Mouse (Mus musculus) neural tube, embryonic 15.5 days (tissue): Measurements from ENCODE around the gene Cux1. TPM values are rescaled to one million over a fixed set of nuclear protein-coding genes. Genes with fewer than 3 reads are reported as not detected.

Experiments used
- ATAC-seq: fragments of 200-750 bp; cut with Nextera tagmentation; 2 replicates; pipeline ENCODE4 v1.8.0; 2017; ENCODE audit warnings: mild to moderate bottlenecking, moderate TSS enrichment, moderate library complexity; ENCODE audit not compliant: low FRiP score
- H3K27ac ChIP-seq: fragments of 300-500 bp; sonication (generic); replicated peaks from 2 replicates; pipeline ENCODE4 v1.5.1; 2015; ENCODE audit warnings: mild to moderate bottlenecking, inconsistent platforms
- H3K27me3 ChIP-seq: fragments of 300-500 bp; sonication (generic); replicated peaks from 2 replicates; pipeline ENCODE4 v1.6.1; 2015; ENCODE audit warnings: inconsistent platforms
- H3K36me3 ChIP-seq: fragments of 300-500 bp; sonication (generic); 2 replicates; pipeline ENCODE4 v1.6.1; 2015; ENCODE audit warnings: inconsistent platforms
- H3K4me1 ChIP-seq: fragments of 300-500 bp; sonication (generic); 2 replicates; pipeline ENCODE4 v1.6.1; 2015; ENCODE audit warnings: inconsistent platforms
- H3K4me2 ChIP-seq: fragments of 300-500 bp; sonication (generic); 2 replicates; pipeline ENCODE4 v1.6.1; 2015; ENCODE audit warnings: inconsistent platforms, mild to moderate bottlenecking, moderate library complexity
- H3K4me3 ChIP-seq: fragments of 300-500 bp; sonication (generic); replicated peaks from 2 replicates; pipeline ENCODE4 v1.5.1; 2015; ENCODE audit warnings: mild to moderate bottlenecking, inconsistent platforms
- H3K9ac ChIP-seq: fragments of 300-500 bp; sonication (generic); replicated peaks from 2 replicates; pipeline ENCODE4 v1.6.1; 2015; ENCODE audit warnings: mild to moderate bottlenecking, inconsistent platforms
- H3K9me3 ChIP-seq: fragments of 300-500 bp; sonication (generic); replicated peaks from 2 replicates; pipeline ENCODE4 v1.6.1; 2016; ENCODE audit warnings: inconsistent platforms
- WGBS: fragments of 180-500 bp; shearing (Covaris S2); methylation state at CpG from one replicate; pipeline ENCODE4 v1.1.7; 2015; ENCODE audit warnings: mixed read lengths; 5-methylcytosine and 5-hydroxymethylcytosine counted together
- polyA plus RNA-seq: library from polyadenylated mRNA; unstranded; fragments of >200 nt; fragmentation: Nextera tagmentation; extraction: Ambion mirVana; gene quantifications from 2 replicates; pipeline ENCODE4 v1.2.1, GENCODE M21; 2015

Gene Cux1
- polyA plus RNA-seq, 1 experiment from 2014 or later = 87.8 TPM

DNA sequence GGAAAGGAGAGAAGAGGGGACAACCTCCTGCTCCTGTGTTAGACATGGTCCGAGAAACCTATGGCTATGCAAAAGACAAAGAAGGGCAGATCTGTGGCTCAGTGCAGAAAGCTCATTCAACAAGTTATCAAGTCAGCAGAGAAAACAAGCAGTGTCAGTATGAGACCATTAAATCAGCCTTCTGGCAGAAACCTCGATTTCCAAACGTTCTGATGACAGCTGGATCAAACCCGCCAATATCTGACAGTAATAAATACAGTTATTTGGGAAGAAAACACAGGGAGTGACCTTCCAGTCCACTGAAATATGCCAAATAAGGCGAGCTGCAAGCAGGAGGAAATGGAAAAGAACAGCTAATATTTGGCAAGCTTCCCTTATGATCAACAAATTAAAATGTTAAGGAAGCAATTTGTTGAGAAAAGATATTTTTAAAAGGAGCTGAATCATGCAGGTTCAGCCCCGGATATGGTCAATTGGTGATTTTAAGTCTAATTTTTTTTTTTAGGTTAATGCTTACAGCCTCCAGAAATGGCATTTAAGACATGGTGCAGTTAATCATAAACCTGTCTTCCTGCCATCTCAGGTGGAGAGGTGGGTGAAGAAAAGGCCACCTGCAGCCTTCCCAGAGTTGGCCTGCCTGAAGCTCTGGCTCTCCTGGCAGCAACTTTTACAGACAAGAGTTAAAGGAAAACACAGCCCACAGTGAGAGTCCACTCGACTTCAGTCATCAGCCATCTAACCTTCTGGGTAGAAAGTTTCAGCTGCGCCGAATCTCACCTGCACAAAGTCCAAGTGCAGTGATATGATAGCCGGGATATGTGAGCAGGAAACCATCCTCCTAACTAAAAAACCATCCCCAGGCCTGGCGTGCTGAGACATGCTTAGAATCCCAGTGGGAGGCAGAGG is 33.7 kb downstream of the Cux1 start:
- no peak for ATAC-seq
- H3K4me2 ChIP-seq = no peak overlapping the region
- no peak overlapping the region for H3K27ac ChIP-seq
- peaks cover 14% of the 10 kb centered on the region for H3K4me1 ChIP-seq
- 85% methylated on average over 11 of the region's 11 CpGs for WGBS
- no peaks in the 10 kb centered on the region for H3K36me3 ChIP-seq
- no peaks in the 10 kb centered on the region for H3K9me3 ChIP-seq
- H3K27me3 ChIP-seq = no peaks in the 10 kb centered on the region
- no peak overlapping the region for H3K9ac ChIP-seq
- H3K4me3 ChIP-seq = no peak overlapping the region

DNA sequence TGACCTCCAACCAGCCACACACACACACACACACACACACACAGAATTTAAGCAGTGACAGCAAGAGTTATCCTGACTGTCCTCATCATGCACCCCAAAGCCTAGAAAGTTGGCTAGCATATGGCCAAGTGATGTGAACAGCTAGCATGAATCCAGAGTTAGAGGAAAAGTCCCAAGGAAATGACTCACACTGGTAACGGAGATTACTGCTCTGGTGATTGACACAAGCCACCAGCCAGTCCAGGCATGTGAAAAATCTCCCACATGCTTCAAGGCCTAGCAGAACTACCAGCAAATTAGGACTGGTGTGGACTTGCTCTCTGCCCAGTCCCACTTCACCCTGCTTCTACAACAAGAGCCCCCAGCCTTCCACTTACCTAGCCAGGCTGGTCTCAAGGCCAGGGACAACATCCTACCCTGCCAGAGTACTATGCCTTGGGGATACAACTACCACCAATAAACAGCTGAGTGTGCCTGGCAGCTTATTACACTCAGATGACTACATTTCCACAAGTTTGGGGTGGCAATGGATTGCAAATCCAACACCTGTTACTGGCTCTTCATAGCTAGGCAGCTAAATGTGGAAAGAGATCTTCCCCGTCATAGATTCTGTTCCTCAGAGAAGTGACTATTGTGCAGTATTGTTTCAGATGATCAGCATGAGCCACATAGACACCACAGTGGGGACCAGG is 35.5 kb downstream of the Cux1 start:
- H3K9ac ChIP-seq = no peak overlapping the region
- WGBS = 85% methylated on average over 2 of the region's 2 CpGs
- ATAC-seq = no peak

DNA sequence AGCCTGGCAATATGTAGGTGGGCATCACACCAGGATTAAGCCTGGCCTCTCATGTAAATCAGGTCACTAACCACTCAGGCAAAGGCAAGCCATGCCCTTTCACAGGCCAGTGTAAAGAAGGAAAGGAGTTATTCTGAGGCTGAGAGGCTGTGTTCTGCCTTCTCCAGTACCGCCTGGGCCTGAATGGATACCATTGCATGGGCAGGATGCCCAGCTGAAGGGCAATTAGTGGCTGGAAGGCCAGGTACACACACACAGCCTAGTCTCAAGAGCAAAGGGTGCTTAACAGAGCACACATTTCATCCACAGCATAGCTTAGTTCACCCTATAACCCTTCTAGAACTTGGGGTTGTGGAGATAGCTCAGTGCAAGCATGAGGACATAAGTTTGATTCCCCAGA is 36.4 kb downstream of the Cux1 start:
- Histone ChIP-seq H3K36me3 (no peaks in the 10 kb centered on the region), H3K4me1 (peaks cover 17% of the 10 kb centered on the region), H3K4me3 (no peak overlapping the region), H3K27ac (no peak overlapping the region), H3K9ac (no peak overlapping the region), H3K9me3 (no peaks in the 10 kb centered on the region), H3K4me2 (no peak overlapping the region), H3K27me3 (no peaks in the 10 kb centered on the region)
- ATAC-seq = no peak
- 80% methylated on average over 1 of the region's 1 CpGs for WGBS

More for the DNA sequence above, 35.5 kb downstream of the Cux1 start:
- no peaks in the 10 kb centered on the region for H3K27me3 ChIP-seq
- no peaks in the 10 kb centered on the region for H3K9me3 ChIP-seq
- H3K36me3 ChIP-seq = no peaks in the 10 kb centered on the region
- peaks cover 19% of the 10 kb centered on the region for H3K4me1 ChIP-seq
- H3K4me2 ChIP-seq = no peak overlapping the region
- H3K27ac ChIP-seq = no peak overlapping the region
- no peak overlapping the region for H3K4me3 ChIP-seq

DNA sequence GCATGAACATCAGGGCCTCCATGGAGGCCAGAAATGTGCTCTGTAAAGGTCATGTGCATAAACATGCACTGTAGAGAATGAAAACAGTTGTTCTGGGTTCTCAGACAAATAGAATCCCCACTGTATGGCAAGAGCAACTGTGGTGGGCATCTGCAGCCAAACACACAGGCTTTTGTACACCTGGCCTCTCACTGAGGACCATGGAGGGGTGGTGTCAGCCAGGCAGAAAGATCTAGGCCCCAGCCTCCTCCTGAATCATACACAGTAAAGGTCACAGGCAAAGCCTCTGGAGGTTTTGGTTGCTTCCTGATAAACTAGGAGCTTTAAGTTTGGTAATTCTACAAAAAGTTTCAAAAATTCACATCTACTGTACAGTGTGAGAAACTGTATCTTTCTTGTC is 38.1 kb downstream of the Cux1 start:
- no peak overlapping the region for H3K27ac ChIP-seq
- no peaks in the 10 kb centered on the region for H3K36me3 ChIP-seq
- no peak for ATAC-seq
- no peaks in the 10 kb centered on the region for H3K9me3 ChIP-seq
- no peak overlapping the region for H3K4me2 ChIP-seq
- H3K27me3 ChIP-seq = no peaks in the 10 kb centered on the region
- no peak overlapping the region for H3K4me3 ChIP-seq
- peaks cover 12% of the 10 kb centered on the region for H3K4me1 ChIP-seq
- H3K9ac ChIP-seq = no peak overlapping the region

DNA sequence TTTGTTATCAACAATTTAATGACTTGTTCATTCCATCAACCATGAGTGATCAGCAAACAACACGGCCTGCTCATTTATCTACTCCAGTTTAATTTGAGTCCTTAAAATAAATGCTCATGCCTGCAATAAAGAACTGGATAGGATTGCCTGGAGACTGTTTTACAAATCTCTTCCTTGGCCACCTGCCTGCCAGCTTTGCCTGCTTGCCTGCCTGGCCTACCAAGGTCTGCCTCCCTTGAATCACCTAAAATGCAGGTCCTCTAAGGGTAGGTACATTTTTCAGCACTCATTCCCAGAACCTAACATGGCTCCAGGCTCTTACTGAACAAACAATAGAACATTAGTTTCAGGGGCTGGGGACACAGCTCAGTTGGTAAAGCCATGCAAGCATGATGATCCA is 39.4 kb downstream of the Cux1 start:
- no peaks in the 10 kb centered on the region for H3K9me3 ChIP-seq
- H3K36me3 ChIP-seq = no peaks in the 10 kb centered on the region
- no peaks in the 10 kb centered on the region for H3K27me3 ChIP-seq
- H3K4me3 ChIP-seq = no peak overlapping the region
- no peak for ATAC-seq
- peak overlapping the region; percentile 33; the same call in 1 of the 2 replicates for H3K27ac ChIP-seq
- H3K4me2 ChIP-seq = no peak overlapping the region
- 35% methylated on average over 1 of the region's 1 CpGs for WGBS
- H3K4me1 ChIP-seq = peaks cover 21% of the 10 kb centered on the region
- no peak overlapping the region for H3K9ac ChIP-seq

DNA sequence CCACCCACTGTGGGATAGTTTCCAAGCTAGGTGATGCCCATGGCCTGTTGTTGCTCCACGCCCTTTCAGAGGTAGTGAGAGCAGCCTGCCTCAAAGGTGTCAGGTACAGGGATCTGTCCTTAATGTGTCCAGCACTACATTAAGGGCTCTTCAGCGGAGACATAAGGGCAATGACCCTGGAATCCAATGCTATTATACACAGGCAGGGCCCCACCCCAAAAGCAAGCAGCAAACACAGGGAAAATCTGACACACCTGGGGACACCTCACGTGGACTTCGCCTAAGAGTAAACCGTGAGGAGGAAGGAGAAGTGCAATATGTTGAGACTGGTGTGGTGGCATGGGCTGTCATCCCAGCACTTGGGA is 40.8 kb downstream of the Cux1 start:
- no peaks in the 10 kb centered on the region for H3K27me3 ChIP-seq
- peaks cover 26% of the 10 kb centered on the region for H3K4me1 ChIP-seq
- no peaks in the 10 kb centered on the region for H3K9me3 ChIP-seq
- no peak overlapping the region for H3K4me2 ChIP-seq
- H3K9ac ChIP-seq = no peak overlapping the region
- no peaks in the 10 kb centered on the region for H3K36me3 ChIP-seq
- no peak overlapping the region for H3K4me3 ChIP-seq
- H3K27ac ChIP-seq = no peak overlapping the region
- WGBS = 95% methylated on average over 5 of the region's 5 CpGs
- ATAC-seq = no peak

DNA sequence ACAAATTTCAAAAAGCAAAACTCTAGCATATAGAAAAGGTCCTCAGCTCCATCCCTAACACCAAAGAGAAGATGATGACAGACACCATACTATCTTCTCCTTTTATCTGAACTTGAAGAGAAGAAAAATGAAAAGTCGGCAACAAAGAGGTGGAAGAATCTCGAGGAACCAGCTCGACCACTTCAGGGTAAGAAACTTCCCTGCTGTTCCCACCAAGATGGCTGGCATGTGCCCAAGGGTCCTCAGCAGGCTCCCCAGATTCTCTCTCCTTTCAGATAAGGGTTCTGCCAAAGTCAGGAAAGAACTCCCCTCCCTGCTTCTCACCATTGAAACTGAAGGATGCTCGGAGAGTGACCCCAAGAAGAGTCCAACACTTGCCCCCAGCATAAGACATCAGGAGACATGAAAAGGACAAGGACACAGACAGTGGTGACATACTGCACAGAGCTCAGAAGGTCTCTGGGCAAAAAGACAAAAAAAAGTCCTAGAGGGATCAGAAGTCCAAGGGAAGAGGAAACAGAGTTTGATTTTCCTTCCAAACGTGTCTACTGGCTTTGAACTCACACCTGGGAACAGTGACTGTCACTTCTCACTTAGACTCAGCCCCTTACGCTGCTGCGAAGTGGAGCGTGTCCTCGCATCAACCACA is 41.3 kb downstream of the Cux1 start:
- no peaks in the 10 kb centered on the region for H3K36me3 ChIP-seq
- no peaks in the 10 kb centered on the region for H3K9me3 ChIP-seq
- no peaks in the 10 kb centered on the region for H3K27me3 ChIP-seq
- no peak overlapping the region for H3K4me3 ChIP-seq
- H3K27ac ChIP-seq = no peak overlapping the region
- 89% methylated on average over 9 of the region's 9 CpGs for WGBS
- no peak overlapping the region for H3K4me2 ChIP-seq
- peaks cover 26% of the 10 kb centered on the region for H3K4me1 ChIP-seq
- H3K9ac ChIP-seq = no peak overlapping the region
- no peak for ATAC-seq

DNA sequence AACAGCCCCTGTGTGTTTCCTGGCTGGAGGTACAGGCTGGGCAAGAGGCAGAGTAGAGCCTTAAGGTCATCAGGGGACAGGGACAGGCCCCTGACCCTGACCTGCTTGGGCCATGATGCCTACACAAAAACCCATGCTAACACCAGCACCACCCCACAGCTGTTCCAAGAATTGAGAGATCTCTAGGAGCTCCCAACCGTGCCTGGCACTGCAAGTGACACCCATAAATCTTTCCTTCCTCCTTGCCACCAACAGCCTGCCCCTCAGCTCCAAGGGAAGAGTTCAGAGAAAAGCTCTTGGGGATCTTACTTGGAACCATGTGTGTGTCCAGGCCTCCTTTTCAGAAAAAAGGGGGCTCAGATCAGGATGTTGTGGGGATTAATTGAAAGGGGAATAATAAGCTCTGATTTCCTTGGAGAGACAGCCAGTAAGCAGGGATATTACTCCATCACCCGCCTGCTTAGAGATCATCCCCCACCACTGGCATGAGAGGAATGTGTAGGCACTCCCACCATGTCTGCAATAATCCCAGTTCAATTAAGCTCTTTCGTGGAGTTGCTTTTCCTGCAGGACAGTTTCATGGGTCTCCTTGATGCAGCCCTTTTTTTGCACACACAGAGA is 44.3 kb downstream of the Cux1 start:
- Histone ChIP-seq H3K9ac (no peak overlapping the region), H3K4me1 (peaks cover 16% of the 10 kb centered on the region), H3K27ac (0 out of 2 replicates have a peak overlapping the region, but pooled peaks have one; percentile 6), H3K27me3 (no peaks in the 10 kb centered on the region), H3K36me3 (no peaks in the 10 kb centered on the region), H3K4me2 (no peak overlapping the region), H3K4me3 (no peak overlapping the region), H3K9me3 (no peaks in the 10 kb centered on the region)
- WGBS = 12% methylated on average over 3 of the region's 3 CpGs
- ATAC-seq = no peak

DNA sequence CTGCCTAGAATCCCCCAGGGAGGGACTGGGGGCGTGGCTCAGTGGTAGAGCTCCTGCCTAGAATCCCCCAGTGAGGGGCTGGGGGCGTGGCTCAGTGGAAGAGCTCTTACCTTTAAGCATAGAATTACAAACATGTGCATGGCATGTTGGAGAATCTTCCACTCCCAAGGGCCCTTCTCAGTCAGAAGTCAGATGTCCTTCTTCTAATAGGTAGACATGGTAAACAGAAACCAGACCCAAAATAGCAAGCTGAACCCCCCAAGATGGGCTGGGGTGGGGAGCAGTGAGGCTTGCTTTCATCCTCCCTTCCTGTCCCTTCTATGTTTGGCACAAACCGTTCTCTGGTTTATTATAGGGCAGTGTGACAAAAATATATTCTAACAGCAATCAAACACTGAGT is 45.6 kb downstream of the Cux1 start:
- peaks cover 17% of the 10 kb centered on the region for H3K4me1 ChIP-seq
- no peaks in the 10 kb centered on the region for H3K36me3 ChIP-seq
- no peak overlapping the region for H3K4me3 ChIP-seq
- 90% methylated on average over 3 of the region's 3 CpGs for WGBS
- no peaks in the 10 kb centered on the region for H3K9me3 ChIP-seq
- no peak for ATAC-seq
- no peak overlapping the region for H3K9ac ChIP-seq
- H3K27me3 ChIP-seq = no peaks in the 10 kb centered on the region
- H3K27ac ChIP-seq = no peak overlapping the region
- H3K4me2 ChIP-seq = no peak overlapping the region

DNA sequence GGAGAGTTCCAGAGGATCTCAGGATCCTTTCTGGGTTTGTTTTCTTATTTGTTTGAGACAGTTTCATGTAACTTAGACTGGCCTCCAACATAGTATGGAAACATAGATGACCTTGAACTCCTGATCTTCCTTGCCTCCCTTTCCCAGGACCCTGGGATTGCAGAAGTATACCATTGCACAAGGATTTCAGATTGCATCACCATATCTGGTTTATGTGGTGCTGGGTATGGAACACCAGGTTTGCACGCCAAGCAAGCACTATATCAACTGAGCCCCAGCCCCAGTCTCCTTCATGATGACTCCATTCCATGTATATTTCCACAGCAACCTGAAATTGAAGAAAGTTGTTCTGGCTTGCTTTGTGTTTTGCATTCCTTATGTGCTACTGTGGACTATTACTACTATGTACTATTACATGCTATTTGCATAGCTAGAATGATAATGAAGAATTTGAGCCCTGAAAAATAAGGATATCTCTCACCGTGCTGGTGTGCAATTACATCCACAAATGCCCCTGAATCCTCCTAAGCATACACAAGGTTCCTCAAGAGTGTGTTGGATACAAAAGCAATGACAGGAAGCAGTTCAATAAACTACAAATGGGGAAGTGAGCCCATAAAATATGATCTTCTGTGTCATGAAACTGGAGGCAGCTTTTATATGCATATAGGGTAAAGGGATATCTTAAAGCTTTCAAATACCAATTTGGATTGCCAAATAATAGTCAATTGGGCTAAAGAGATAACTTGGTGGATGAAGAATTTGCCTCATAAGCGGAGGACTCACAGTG is 48.4 kb downstream of the Cux1 start:
- no peaks in the 10 kb centered on the region for H3K27me3 ChIP-seq
- H3K4me2 ChIP-seq = no peak overlapping the region
- WGBS = 90% methylated on average over 3 of the region's 3 CpGs
- ATAC-seq = no peak
- no peak overlapping the region for H3K9ac ChIP-seq
- peaks cover 38% of the 10 kb centered on the region for H3K4me1 ChIP-seq
- H3K9me3 ChIP-seq = no peaks in the 10 kb centered on the region
- H3K27ac ChIP-seq = no peak overlapping the region
- no peaks in the 10 kb centered on the region for H3K36me3 ChIP-seq
- no peak overlapping the region for H3K4me3 ChIP-seq

DNA sequence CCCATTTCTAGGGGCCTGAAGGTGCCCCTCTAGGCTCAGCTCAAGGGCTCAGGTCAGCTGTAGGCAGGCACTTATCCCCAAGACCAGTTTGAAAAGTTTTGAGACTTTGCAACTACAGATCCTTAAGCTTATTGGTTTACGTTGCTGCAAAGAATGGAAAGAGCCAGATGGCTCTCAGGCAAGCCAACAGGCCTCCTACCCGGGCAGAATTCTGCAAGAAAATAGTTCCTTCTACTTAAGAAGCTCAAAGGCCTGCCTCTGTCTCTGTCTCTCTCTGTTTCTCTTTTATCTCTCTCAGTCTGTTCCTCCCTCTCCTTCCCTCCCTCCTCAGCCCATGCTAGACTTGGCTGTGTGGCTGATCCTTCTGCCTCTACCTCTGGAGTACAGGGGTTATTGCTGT is 49.8 kb downstream of the Cux1 start:
- Histone ChIP-seq H3K9ac (no peak overlapping the region), H3K27me3 (no peaks in the 10 kb centered on the region), H3K4me1 (peaks cover 26% of the 10 kb centered on the region), H3K36me3 (no peaks in the 10 kb centered on the region), H3K4me2 (no peak overlapping the region), H3K9me3 (no peaks in the 10 kb centered on the region), H3K27ac (no peak overlapping the region), H3K4me3 (no peak overlapping the region)
- ATAC-seq = no peak
- 72% methylated on average over 2 of the region's 2 CpGs for WGBS
